Mouse (Mus musculus) testis, adult 2 months (tissue): ENCODE measurements at regions not wholly inside any gene's neighbourhood (a gene's known extent, or its start where the extent isn't known, plus 50 kb on each side); places are given as distances from the start of the nearest gene placed in this dataset.

Experiments
- CTCF ChIP-seq: fragments of 200-500 bp; IDR thresholded peaks from 2 replicates; pipeline ENCODE4 v1.5.1; 2012; ENCODE audit warnings: low read depth, mild to moderate bottlenecking, inconsistent platforms, low read length, moderate library complexity; ENCODE audit not compliant: control insufficient read depth, insufficient read depth, insufficient replicate concordance
- POLR2A ChIP-seq: fragments of 200-500 bp; IDR thresholded peaks from 2 replicates; pipeline ENCODE4 v1.6.1; 2012; ENCODE audit warnings: low read depth, mild to moderate bottlenecking, inconsistent platforms, low read length, moderate library complexity; ENCODE audit not compliant: control insufficient read depth

- TF ChIP-seq CTCF (no peak), POLR2A (no peak)
Measured at GRCm38 (mm10) chr4:55662041-55662440, 129.8 kb upstream of the Klf4 start.
